Mouse (Mus musculus): ENCODE measurements around the gene Tigd3. TPM values are rescaled to one million over a fixed set of nuclear protein-coding genes. Genes with fewer than 3 reads are reported as not detected.
A peak's percentile ranks its signal among the peaks of the same experiment; 100 is the strongest.

Gene Tigd3
- total and polyA plus RNA-seq, 3 experiments = 2.1 to 2.2 TPM; not detected in 1

DNA sequence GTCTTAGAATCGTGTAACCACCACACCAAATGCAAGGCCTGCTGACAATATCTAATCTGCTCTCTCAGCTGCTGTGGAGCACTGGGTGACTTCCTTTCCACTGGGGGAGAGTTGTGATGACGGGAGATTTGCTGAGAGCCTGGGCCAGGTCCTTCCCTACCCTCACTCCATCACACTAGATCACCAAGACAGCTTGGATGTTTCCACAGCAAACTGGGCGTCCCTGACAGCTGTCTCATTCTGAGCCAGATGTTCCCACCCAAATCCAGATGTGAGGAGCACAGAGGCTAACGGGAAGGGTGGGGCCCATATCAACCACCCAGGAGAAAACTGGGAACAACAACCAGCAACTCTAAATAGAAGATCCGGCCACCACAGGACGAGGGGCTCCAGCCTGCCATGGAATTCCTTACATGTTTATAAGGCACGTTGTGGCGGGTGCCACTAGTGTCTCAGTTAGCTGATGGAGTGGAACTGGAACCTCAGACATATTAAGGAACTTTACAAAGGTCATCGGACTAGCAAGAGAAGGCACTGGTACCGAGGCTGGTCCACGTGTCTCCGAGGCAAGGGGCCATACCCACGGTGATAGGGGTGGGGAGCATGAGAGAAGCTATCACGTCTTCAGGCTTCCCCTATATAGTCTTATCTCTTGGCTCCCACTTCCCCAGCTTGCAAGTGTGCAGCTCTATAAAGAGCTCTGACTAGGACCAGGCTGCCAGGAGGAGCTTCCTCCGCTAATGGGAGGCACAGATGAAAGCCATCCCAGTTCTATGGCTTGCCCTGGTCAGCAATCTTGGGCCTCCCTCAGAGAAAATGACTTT lies 28.4 kb upstream of the Tigd3 start (continued):
- TF ChIP-seq CHD2 (IDR thresholded peaks at IDR 0.05; ENCODE audit: low read length) (peak; percentile 21; the same call in 1 of the 2 replicates), NELFE (IDR thresholded peaks at IDR 0.05; ENCODE audit: low read depth, low read length) (no peak), RAD21 (IDR thresholded peaks at IDR 0.05; ENCODE audit: low read depth, low read length) (no peak), POLR2AphosphoS2 (IDR thresholded peaks at IDR 0.05; ENCODE audit: low read length) (no peak), GABPA (IDR thresholded peaks at IDR 0.05; ENCODE audit: low read depth, low read length) (no peak)

- DNase-seq (ENCODE audit: low read depth, low spot score) = peak; percentile 68
- H3K27ac ChIP-seq (ENCODE audit: control insufficient read depth, low read depth, low read length) = peak overlapping the region; percentile 90
- H3K4me1 ChIP-seq (ENCODE audit: control insufficient read depth in 1 of 2, insufficient read depth in 2 of 2, low read length in 2 of 2) = peaks cover 12 to 16% of the 10 kb centered on the region in 2 experiments
These were observed 27.8 kb upstream of the Tigd3 start for GRCm38 (mm10) chr19:5921715-5922114.

DNA sequence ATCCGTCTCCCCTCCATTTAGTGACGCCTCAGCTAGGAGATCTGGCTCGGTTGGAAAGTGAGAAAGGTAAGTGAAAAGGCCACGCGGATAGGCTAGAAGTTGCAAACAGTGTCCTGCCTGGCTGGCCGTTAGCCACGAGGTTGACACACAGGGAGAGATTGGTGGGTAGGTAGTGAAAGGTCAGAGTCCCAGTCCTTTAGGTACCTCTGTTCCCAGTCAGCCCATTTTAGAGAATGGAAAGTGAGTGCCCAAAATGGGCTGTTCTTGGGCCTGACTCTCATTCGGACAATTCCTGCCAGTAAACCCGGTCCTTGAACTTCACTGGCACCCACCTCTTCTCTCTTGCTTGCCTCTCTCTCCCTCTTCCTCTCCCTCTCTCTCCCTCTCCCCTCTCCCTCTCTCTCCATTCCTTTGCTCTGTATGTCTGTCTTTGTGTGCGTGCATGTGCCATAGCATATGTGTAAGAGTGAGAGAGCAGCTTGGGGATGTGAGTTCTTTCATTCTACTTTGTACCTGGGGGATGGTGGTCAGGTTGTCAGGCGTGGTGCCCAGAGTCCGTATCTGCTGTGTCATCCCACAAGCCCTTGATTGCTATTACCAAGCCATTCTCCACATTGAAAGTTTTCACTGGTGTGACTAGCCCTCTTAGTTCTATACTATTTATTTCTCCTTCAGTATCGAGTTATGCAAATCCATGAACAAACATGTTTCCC lies 19.2 kb upstream of the Tigd3 start, which contains the start of gene Dpf2:
Gene Dpf2, minus strand, starts transcription at position 4 of the 713 bp plus-strand sequence.
- peak within 1 kb of the TSS; percentile 89 for H3K27ac ChIP-seq (ENCODE audit: control insufficient read depth, low read depth, low read length)
- H3K79me2 ChIP-seq (ENCODE audit: control insufficient read depth, insufficient read depth, low read length, poor library complexity) = peaks cover 40% of the 10 kb centered on the region
- TF ChIP-seq TAL1 (IDR thresholded peaks at IDR 0.05; ENCODE audit: low read length) = no peak
- TF ChIP-seq ZKSCAN1 (IDR thresholded peaks at IDR 0.05; ENCODE audit: low read depth, low read length) = no peak
- peak; percentile 20; the same call in 1 of the 2 replicates for TF ChIP-seq SIN3A (IDR thresholded peaks at IDR 0.05; ENCODE audit: low read length)
- no peak for TF ChIP-seq MAX (IDR thresholded peaks at IDR 0.05; ENCODE audit: low read length)
- peak; percentile 20; the same call in 1 of the 2 replicates for TF ChIP-seq JUND (IDR thresholded peaks at IDR 0.05; ENCODE audit: low read depth, low read length)
- 0 out of 2 replicates have a peak, but pooled peaks have one; percentile 27 for TF ChIP-seq MAZ (IDR thresholded peaks at IDR 0.05; ENCODE audit: low read depth, low read length)
- TF ChIP-seq NRF1 (IDR thresholded peaks at IDR 0.05; ENCODE audit: insufficient read depth, low read depth, low read length, poor library complexity, severe bottlenecking) = no peak
- no peak for TF ChIP-seq E2F4 (IDR thresholded peaks at IDR 0.05; ENCODE audit: borderline replicate concordance, low read depth, low read length)
- TF ChIP-seq ZMIZ1 (IDR thresholded peaks at IDR 0.05; ENCODE audit: low read depth, low read length) = 0 out of 2 replicates have a peak, but pooled peaks have one; percentile 34
- TF ChIP-seq MAFK (IDR thresholded peaks at IDR 0.05; ENCODE audit: borderline replicate concordance, low read depth, low read length) = no peak
- TF ChIP-seq GABPA (IDR thresholded peaks at IDR 0.05; ENCODE audit: low read depth, low read length) = peak; percentile 49; the same call in 1 of the 2 replicates
- TF ChIP-seq USF1 (IDR thresholded peaks at IDR 0.05; ENCODE audit: low read depth, low read length) = no peak
- TF ChIP-seq KAT2A (conservative IDR thresholded peaks at IDR 0.05; ENCODE audit: low read depth, low read length) = no peak
- TF ChIP-seq POLR2AphosphoS2 (IDR thresholded peaks at IDR 0.05; ENCODE audit: low read length) = no peak
- TF ChIP-seq ZC3H11A (IDR thresholded peaks at IDR 0.05; ENCODE audit: low read depth, low read length) = no peak
- TF ChIP-seq MYC (IDR thresholded peaks at IDR 0.05; ENCODE audit: low read depth, low read length) = 0 out of 2 replicates have a peak, but pooled peaks have one; percentile 20
- TF ChIP-seq MXI1 (IDR thresholded peaks at IDR 0.05; ENCODE audit: low read depth, low read length) = peak; percentile 41; the same call in 1 of the 2 replicates
- peak; percentile 74; the same call in 1 of the 2 replicates for TF ChIP-seq NELFE (IDR thresholded peaks at IDR 0.05; ENCODE audit: low read depth, low read length)
- no peak for TF ChIP-seq CTCF (IDR thresholded peaks at IDR 0.05 in 2 of 3, conservative IDR thresholded peaks at IDR 0.05 in 1 of 3; ENCODE audit: control insufficient read depth in 1 of 3, insufficient read depth in 1 of 3, low read depth in 2 of 3, low read length in 3 of 3, poor library complexity in 1 of 3, severe bottlenecking in 1 of 3)
- TF ChIP-seq ZNF384 (IDR thresholded peaks at IDR 0.05; ENCODE audit: low read depth, low read length) = no peak
- no peak for TF ChIP-seq GATA1 (IDR thresholded peaks at IDR 0.05; ENCODE audit: low read depth, low read length)
- DNase-seq (ENCODE audit: low read depth, low spot score) = peak; percentile 64
- H3K4me3 ChIP-seq (ENCODE audit: control insufficient read depth in 1 of 2, insufficient read depth in 1 of 2, low read depth in 2 of 2, low read length in 2 of 2) = peak within 1 kb of the TSS; percentile 87 to 99
- H3K36me3 ChIP-seq (ENCODE audit: control insufficient read depth in 1 of 2, insufficient read depth in 2 of 2, low read length in 2 of 2) = peaks cover 2 to 29% of the 10 kb centered on the region in 2 experiments; a peak in 3 of 4 replicates
- H3K9me3 ChIP-seq (replicated peaks; ENCODE audit: insufficient read depth, low read length) = no peaks in the 10 kb centered on the region
- H3K4me1 ChIP-seq (ENCODE audit: control insufficient read depth in 1 of 2, insufficient read depth in 2 of 2, low read length in 2 of 2) = peaks cover 8 to 27% of the 10 kb centered on the region in 2 experiments
- H3K27me3 ChIP-seq (ENCODE audit: control insufficient read depth in 1 of 2, insufficient read depth in 2 of 2, low read length in 2 of 2) = no peaks in the 10 kb centered on the region
- H3K9ac ChIP-seq (ENCODE audit: control insufficient read depth, low read depth, low read length, poor library complexity, severe bottlenecking) = peak within 1 kb of the TSS; percentile 97

More at GRCm38 (mm10) chr19:5921715-5922114, 27.8 kb upstream of the Tigd3 start:
- H3K79me2 ChIP-seq (ENCODE audit: control insufficient read depth, insufficient read depth, low read length, poor library complexity) = no peaks in the 10 kb centered on the region
- no peaks in the 10 kb centered on the region for H3K27me3 ChIP-seq (ENCODE audit: control insufficient read depth in 1 of 2, insufficient read depth in 2 of 2, low read length in 2 of 2)
- no peaks in the 10 kb centered on the region for H3K9me3 ChIP-seq (replicated peaks; ENCODE audit: insufficient read depth, low read length)
- H3K9ac ChIP-seq (ENCODE audit: control insufficient read depth, low read depth, low read length, poor library complexity, severe bottlenecking) = peak overlapping the region; percentile 54
- peaks cover 0 to 12% of the 10 kb centered on the region in 2 experiments; a peak in 2 of 4 replicates for H3K36me3 ChIP-seq (ENCODE audit: control insufficient read depth in 1 of 2, insufficient read depth in 2 of 2, low read length in 2 of 2)
- TF ChIP-seq HCFC1 (IDR thresholded peaks at IDR 0.05; ENCODE audit: low read depth, low read length) (no peak), POLR2A (IDR thresholded peaks at IDR 0.05; ENCODE audit: control insufficient read depth in 1 of 2, insufficient read depth in 1 of 2, low read depth in 1 of 2, low read length in 2 of 2, poor library complexity in 1 of 2) (0 out of 4 replicates have a peak, but pooled peaks of 1 of the 2 experiments have one; percentile 9), MAZ (IDR thresholded peaks at IDR 0.05; ENCODE audit: low read depth, low read length) (peak; percentile 66; the same call in 1 of the 2 replicates), NELFE (IDR thresholded peaks at IDR 0.05; ENCODE audit: low read depth, low read length) (no peak), JUND (IDR thresholded peaks at IDR 0.05; ENCODE audit: low read depth, low read length) (no peak)
- peak overlapping the region; percentile 28 to 38 for H3K4me3 ChIP-seq (ENCODE audit: control insufficient read depth in 1 of 2, insufficient read depth in 1 of 2, low read depth in 2 of 2, low read length in 2 of 2)

All from MEL (cell line).